Mouse (Mus musculus) stomach, postnatal 0 days (tissue): ENCODE measurements at regions not wholly inside any gene's neighbourhood (a gene's known extent, or its start where the extent isn't known, plus 50 kb on each side); places are given as distances from the start of the nearest gene placed in this dataset.

Source experiments
- CTCF ChIP-seq: IDR thresholded peaks from 2 replicates; pipeline ENCODE4 v1.5.1; 2016; ENCODE audit warnings: antibody characterized with exemption, low read depth, mild to moderate bottlenecking, moderate library complexity
- EP300 ChIP-seq: optimal IDR thresholded peaks from 2 replicates; pipeline ENCODE3; 2016; ENCODE audit warnings: antibody characterized with exemption

- no peak for TF ChIP-seq CTCF
- TF ChIP-seq EP300 = no peak
These were observed 50.5 kb upstream of the Ufm1 start for GRCm38 (mm10) chr3:53913984-53914669.
